Mouse (Mus musculus): ENCODE measurements around the gene Ccdc47. TPM values are rescaled to one million over a fixed set of nuclear protein-coding genes. Genes with fewer than 3 reads are reported as not detected.

Gene Ccdc47
- polyA plus RNA-seq, 1 experiment from 2014 or later = 36.4 TPM

- Histone ChIP-seq H3K9ac (no peak overlapping the region), H3K36me3 (replicated peaks) (peaks cover 58% of the 10 kb centered on the region), H3K4me1 (replicated peaks) (peaks cover 42% of the 10 kb centered on the region), H3K4me3 (replicated peaks) (no peak overlapping the region), H3K27ac (replicated peaks) (0 out of 2 replicates have a peak overlapping the region, but pooled peaks have one; percentile 26), H3K9me3 (replicated peaks) (no peaks in the 10 kb centered on the region), H3K4me2 (no peak overlapping the region), H3K27me3 (peaks cover 12% of the 10 kb centered on the region)
- WGBS (ENCODE audit: insufficient replicate concordance) = 56% methylated on average over 5 of the region's 5 CpGs
- ATAC-seq (ENCODE audit: insufficient read depth) = no peak
Measured at GRCm38 (mm10) chr11:106154091-106154490, 62.1 kb downstream of the Ccdc47 start.

GRCm38 (mm10) chr11:106152132-106152531, 64.0 kb downstream of the Ccdc47 start:
- H3K27me3 ChIP-seq = no peaks in the 10 kb centered on the region
- H3K27ac ChIP-seq (replicated peaks) = no peak overlapping the region
- peaks cover 61% of the 10 kb centered on the region for H3K36me3 ChIP-seq (replicated peaks)
- peaks cover 27% of the 10 kb centered on the region for H3K4me1 ChIP-seq (replicated peaks)
- no peak for ATAC-seq (ENCODE audit: insufficient read depth)
- H3K4me2 ChIP-seq = no peak overlapping the region
- H3K9ac ChIP-seq = no peak overlapping the region
- 66% methylated on average over 8 of the region's 8 CpGs for WGBS (ENCODE audit: insufficient replicate concordance)
- no peaks in the 10 kb centered on the region for H3K9me3 ChIP-seq (replicated peaks)
- H3K4me3 ChIP-seq (replicated peaks) = no peak overlapping the region

- peaks cover 57% of the 10 kb centered on the region for H3K36me3 ChIP-seq (replicated peaks)
- H3K27ac ChIP-seq (replicated peaks) = no peak overlapping the region
- WGBS (ENCODE audit: insufficient replicate concordance) = 67% methylated on average over 3 of the region's 3 CpGs
- no peaks in the 10 kb centered on the region for H3K27me3 ChIP-seq
- H3K9ac ChIP-seq = no peak overlapping the region
- no peak for ATAC-seq (ENCODE audit: insufficient read depth)
- no peak overlapping the region for H3K4me2 ChIP-seq
- no peaks in the 10 kb centered on the region for H3K9me3 ChIP-seq (replicated peaks)
- no peak overlapping the region for H3K4me3 ChIP-seq (replicated peaks)
- H3K4me1 ChIP-seq (replicated peaks) = peaks cover 20% of the 10 kb centered on the region
Measured at GRCm38 (mm10) chr11:106151219-106151618, 64.9 kb downstream of the Ccdc47 start.

Other genes starting within 250 kb of the Ccdc47 start
- gene Ace, start 248.4 kb downstream of the Ccdc47 start, polyA plus RNA-seq (2015; fragmentation: Nextera tagmentation; extraction: Ambion mirVana) = 0.05 and 0.10 TPM in 2 replicates
- gene Ace3, start 221.7 kb downstream of the Ccdc47 start, polyA plus RNA-seq (2015; fragmentation: Nextera tagmentation; extraction: Ambion mirVana) = not detected in 2 replicates
- 0.05 and 0.07 TPM in 2 replicates for gene Kcnh6, start 208.2 kb downstream of the Ccdc47 start, polyA plus RNA-seq (2015; fragmentation: Nextera tagmentation; extraction: Ambion mirVana)
- gene Dcaf7, start 179.5 kb downstream of the Ccdc47 start, polyA plus RNA-seq (2015; fragmentation: Nextera tagmentation; extraction: Ambion mirVana) = 26.6 and 29.6 TPM in 2 replicates
- 6.1 and 6.4 TPM in 2 replicates for gene Taco1, start 150.3 kb downstream of the Ccdc47 start, polyA plus RNA-seq (2015; fragmentation: Nextera tagmentation; extraction: Ambion mirVana)
- 5.2 and 6.0 TPM in 2 replicates for gene Map3k3, start 131.7 kb downstream of the Ccdc47 start, polyA plus RNA-seq (2015; fragmentation: Nextera tagmentation; extraction: Ambion mirVana)
- not detected in 2 replicates for gene Gm10840, start 55.5 kb downstream of the Ccdc47 start, polyA plus RNA-seq (2015; fragmentation: Nextera tagmentation; extraction: Ambion mirVana)
- 82.2 and 82.7 TPM in 2 replicates for gene Limd2, start 55.5 kb downstream of the Ccdc47 start, polyA plus RNA-seq (2015; fragmentation: Nextera tagmentation; extraction: Ambion mirVana)
- gene Strada, start 14.2 kb downstream of the Ccdc47 start, polyA plus RNA-seq (2015; fragmentation: Nextera tagmentation; extraction: Ambion mirVana) = 7.8 and 7.9 TPM in 2 replicates
- 21.3 and 22.4 TPM in 2 replicates for gene Ddx42, start 582 bp upstream of the Ccdc47 start, polyA plus RNA-seq (2015; fragmentation: Nextera tagmentation; extraction: Ambion mirVana)
- 30.2 and 30.4 TPM in 2 replicates for gene Ftsj3, start 39.7 kb upstream of the Ccdc47 start, polyA plus RNA-seq (2015; fragmentation: Nextera tagmentation; extraction: Ambion mirVana)
- gene Psmc5, start 39.8 kb upstream of the Ccdc47 start, polyA plus RNA-seq (2015; fragmentation: Nextera tagmentation; extraction: Ambion mirVana) = 128 and 131 TPM in 2 replicates
- 26.7 and 26.8 TPM in 2 replicates for gene Smarcd2, start 56.6 kb upstream of the Ccdc47 start, polyA plus RNA-seq (2015; fragmentation: Nextera tagmentation; extraction: Ambion mirVana)
- gene Tcam1, start 60.3 kb upstream of the Ccdc47 start, polyA plus RNA-seq (2015; fragmentation: Nextera tagmentation; extraction: Ambion mirVana) = 0.09 and 0.12 TPM in 2 replicates
- not detected in 2 replicates for gene Gh, start 85.5 kb upstream of the Ccdc47 start, polyA plus RNA-seq (2015; fragmentation: Nextera tagmentation; extraction: Ambion mirVana)
- 7.7 and 9.9 TPM in 2 replicates for gene Cd79b, start 98.4 kb upstream of the Ccdc47 start, polyA plus RNA-seq (2015; fragmentation: Nextera tagmentation; extraction: Ambion mirVana)
- gene Scn4a, start 136.9 kb upstream of the Ccdc47 start, polyA plus RNA-seq (2015; fragmentation: Nextera tagmentation; extraction: Ambion mirVana) = 0.03 and 0.24 TPM in 2 replicates
- not detected in 2 replicates for gene Prr29, start 149.1 kb upstream of the Ccdc47 start, polyA plus RNA-seq (2015; fragmentation: Nextera tagmentation; extraction: Ambion mirVana)
- 13.4 and 16.4 TPM in 2 replicates for gene Icam2, start 171.7 kb upstream of the Ccdc47 start, polyA plus RNA-seq (2015; fragmentation: Nextera tagmentation; extraction: Ambion mirVana)